Mouse (Mus musculus) thymus, adult 2 months (tissue): ENCODE data around the gene Aqp5.

ENCODE experiments used
- CTCF ChIP-seq: fragments of 200-500 bp; IDR thresholded peaks from 2 replicates; pipeline ENCODE4 v1.5.1; 2012; ENCODE audit warnings: mild to moderate bottlenecking, control low read depth, low read length, moderate library complexity, borderline replicate concordance; ENCODE audit not compliant: control insufficient read depth, poor library complexity, insufficient read depth; ENCODE audit errors: extremely low read depth
- POLR2A ChIP-seq: fragments of 200-500 bp; IDR thresholded peaks from 2 replicates; pipeline ENCODE4 v1.6.1; 2012; ENCODE audit warnings: mild to moderate bottlenecking, low read length, control low read depth, moderate library complexity; ENCODE audit not compliant: control insufficient read depth, poor library complexity, insufficient read depth; ENCODE audit errors: extremely low read depth

DNA sequence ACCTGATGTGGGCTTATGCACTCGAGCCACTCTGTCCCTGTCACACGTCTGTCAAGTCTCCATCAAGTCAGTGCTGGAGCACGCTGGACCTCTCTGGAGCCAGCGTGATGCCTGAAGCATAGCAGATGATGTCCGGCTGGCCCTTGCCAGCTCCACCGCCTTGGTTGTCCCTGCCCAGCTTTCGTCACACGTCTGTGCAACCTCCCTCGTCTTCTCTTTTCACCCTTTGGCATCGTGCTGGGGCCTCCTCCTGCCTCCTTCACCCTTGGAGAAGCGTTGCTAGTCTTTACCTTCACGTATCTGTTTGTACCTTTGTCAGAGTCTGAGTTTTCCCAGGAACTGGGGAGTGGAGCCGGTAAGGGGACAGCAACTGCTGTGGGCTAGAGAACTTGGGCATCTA lies 23.7 kb downstream of the Aqp5 start:
- TF ChIP-seq POLR2A = no peak
- no peak for TF ChIP-seq CTCF
